Mouse (Mus musculus): Measurements from ENCODE around the gene Svop.

GRCm38 (mm10) chr5:114130698-114131520, 39.5 kb upstream of the Svop start:
- TF ChIP-seq CTCF (IDR thresholded peaks at IDR 0.05; ENCODE audit: borderline replicate concordance, insufficient read depth, low read length) = no peak
- no peak for TF ChIP-seq POLR2A (IDR thresholded peaks at IDR 0.05; ENCODE audit: low read depth, low read length)

Data from embryonic fibroblast, embryonic 13.5 days (primary cell).